Mouse (Mus musculus) gastrocnemius, postnatal 4 days (tissue): ENCODE data around the gene Mtfr1l. TPM values are rescaled to one million over a fixed set of nuclear protein-coding genes. Genes with fewer than 3 reads are reported as not detected.
A peak's percentile ranks its signal among the peaks of the same experiment; 100 is the strongest.
"Not testable (repeated sequence)": the region's sequence is repeated elsewhere in the genome, so short reads cannot be mapped to it uniquely, and the experiment has no call there.

Experiments
- DNase-seq, 2 experiments: peaks; one replicate each; pipeline ENCODE4 v3.0.0; 2021 to 2022; ENCODE audit warnings: low spot score in 2 of 2, mixed read lengths in 2 of 2
- total RNA-seq, 2 experiments: library from RNA; stranded (reverse); gene quantifications; 2 replicates each; pipeline ENCODE4 v1.2.3; 2021

Gene Mtfr1l
- total RNA-seq, 2 experiments from 2014 or later = 99.7 to 104 TPM

DNA sequence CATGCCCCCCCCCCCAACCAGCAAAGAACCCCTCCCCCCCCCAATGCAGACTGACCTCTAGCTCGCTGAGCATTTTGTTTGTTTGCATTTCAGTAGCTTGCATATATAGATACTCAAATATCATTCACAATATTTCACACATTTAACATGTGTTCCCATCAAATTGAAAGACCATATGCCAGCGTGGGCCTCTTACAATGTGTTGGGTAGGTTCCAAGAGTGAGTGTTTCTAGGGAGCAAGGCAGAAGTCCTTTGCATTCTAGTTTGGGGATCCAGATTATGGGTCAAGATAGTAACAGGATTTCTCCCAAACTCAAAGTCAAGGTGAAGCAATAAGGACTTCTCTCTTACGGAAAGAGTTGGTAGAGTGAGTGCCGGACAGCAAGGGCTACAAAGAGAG is 16.6 kb downstream of the Mtfr1l start:
- DNase-seq = no peak

DNA sequence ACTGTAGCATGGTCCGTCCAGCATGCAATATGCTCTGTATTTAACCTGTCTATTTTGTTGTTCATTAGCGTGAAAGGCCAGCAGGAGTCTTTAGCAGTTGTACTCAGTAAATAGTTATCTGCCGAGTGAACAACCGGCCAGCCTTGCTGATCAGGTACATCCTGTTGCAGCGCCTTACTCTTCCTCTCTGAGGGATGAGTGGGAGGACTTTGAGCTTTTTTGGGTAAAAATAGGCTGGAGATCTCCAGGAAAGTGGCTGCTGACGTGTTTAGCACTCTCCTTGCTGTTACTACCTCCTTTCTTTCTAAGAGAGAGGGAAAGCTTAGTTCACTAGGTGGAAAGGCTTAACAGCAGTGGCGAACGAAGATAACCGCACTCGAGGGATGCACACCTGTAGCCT is 17.5 kb downstream of the Mtfr1l start:
- no peak for DNase-seq

DNA sequence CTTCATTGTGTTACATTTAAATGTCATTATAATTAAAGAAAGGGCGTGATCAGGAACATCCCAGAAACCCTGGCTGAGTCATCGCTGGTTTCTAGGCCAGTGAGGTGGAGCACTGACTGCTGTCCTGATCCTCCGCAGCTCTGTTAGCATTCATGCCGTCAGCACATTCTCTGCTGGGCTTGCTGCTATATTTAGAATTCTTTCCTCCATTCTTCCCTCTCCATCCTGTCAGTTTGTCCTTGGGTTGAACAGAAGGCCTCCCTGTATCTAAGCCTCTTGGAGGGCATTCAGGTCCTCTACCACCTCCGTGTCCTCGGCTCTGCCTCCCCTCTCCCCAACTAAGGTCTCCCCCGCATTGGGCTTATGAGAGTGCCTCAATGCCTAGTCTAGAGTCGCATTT is 18.2 kb downstream of the Mtfr1l start:
- no peak for DNase-seq

DNA sequence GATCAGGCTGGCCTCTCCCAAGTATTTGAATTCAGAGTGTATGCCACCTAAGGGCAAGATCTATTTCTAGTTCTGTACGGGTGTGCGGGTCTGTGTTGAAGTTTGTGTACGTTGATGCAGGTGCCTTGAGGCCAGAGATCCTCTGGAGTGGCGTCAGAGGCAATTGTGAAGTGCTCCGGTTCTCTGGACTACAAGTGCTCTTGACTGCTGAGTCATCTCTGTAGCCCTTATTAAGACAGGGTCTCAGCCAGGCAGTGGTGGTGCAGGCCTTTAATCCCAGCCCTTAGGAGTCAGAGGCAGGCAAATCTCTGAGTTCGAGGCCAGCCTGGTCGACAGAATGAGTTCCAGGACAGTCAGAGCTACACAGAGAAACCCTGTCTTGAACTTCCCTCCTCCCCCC is 19.6 kb downstream of the Mtfr1l start:
- no peak for DNase-seq

DNA sequence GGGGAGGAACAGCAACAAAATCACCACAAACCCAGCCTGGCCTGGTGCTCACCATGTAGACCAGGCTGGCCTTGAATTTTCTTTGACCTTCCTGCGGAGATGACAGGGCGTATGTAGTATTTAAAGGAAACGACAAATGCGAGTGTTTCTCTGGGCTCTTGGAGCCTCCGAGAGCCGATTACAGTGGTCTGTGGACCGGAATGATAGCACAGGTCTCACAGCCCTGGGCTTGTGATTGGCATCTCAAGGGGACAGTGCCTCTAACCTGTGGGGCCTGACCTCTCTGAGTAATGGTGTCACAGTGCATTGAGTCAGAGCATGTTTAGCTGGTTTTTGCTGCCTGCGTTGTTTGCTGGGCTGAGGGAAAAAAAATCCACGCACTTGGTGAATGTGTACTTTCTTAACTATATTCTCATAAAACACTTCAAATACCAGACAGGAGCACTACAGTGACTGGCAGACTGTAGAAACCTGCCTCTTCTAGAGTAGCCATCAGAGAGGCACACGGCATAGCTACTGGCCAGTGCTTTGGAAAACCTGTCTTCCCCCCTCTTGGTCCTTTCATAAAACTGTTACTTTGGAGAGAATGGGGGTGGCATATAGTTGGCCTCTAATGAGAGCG is 20.8 kb downstream of the Mtfr1l start:
- no peak for DNase-seq

DNA sequence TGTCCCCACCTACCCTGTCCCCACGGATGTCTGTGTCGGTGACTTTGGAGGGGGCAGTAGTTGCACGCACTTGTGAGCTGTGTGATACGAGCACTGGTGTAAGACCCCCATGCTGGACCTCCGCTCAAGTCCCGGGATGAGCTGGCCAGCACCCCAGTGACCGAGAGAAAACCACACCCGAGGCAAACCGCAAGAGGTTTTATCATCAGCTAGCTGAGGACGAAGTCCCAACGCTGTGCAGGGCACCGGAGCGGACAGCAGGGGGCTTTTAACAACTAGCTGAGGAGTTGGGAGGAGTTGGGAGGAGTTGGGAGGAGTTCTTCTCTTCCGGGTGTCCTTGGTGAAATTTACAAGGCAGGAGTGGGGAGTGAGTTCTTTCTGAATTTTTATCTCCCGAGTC is 22.4 kb downstream of the Mtfr1l start:
- peak; percentile 40 to 81 for DNase-seq

DNA sequence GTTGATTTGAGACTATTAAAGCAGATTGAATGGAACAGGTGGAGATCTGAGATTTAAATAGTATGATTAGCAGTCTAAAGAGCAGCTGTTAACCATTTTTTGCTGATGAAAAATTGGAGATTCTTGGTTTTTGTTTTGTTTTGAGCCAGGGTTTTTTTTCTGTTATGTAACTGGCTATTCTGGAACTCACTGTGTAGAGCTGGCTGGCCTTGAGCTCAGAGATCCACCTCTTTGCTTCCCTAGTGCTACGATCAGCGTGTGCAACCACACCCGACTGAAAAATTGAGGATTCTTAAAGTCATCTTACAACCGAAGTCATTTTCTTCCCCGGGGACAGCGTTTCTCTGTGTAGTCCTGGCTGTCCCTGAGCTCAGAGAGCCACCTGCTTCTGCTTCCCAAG is 23.5 kb downstream of the Mtfr1l start:
- no peak for DNase-seq

DNA sequence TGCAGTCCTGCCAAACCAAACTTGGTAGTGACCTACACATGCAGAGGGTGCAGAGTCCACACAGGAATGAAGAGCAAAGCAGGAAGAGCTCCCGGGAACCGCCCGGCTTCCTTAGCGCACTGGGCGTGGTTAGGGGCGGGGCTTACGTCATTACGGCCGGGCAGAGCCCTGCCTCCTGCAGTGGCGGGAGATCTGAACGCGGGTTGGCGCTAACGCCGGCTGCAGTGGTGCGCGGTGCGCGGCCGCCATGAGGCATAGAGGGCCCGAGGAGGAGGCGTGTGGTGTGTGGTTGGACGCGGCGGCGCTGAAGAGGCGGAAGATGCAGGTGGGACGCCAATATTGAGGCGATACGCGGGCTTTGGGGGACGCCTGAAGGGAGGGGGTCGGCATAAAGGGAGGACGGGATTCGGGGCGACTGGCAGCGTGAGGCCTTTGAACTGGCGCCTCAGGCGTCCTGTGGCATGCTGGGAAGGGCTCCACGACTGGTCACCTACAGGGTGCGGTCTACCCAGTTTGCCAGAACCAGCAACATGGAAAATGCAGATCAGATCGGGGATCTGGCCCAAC is 24.3 kb downstream of the Mtfr1l start, which contains the start of gene Aunip:
Gene Aunip (plus strand): TSS at position 155 of the 567 bp plus-strand sequence.
- peak; percentile 80 to 94 for DNase-seq

DNA sequence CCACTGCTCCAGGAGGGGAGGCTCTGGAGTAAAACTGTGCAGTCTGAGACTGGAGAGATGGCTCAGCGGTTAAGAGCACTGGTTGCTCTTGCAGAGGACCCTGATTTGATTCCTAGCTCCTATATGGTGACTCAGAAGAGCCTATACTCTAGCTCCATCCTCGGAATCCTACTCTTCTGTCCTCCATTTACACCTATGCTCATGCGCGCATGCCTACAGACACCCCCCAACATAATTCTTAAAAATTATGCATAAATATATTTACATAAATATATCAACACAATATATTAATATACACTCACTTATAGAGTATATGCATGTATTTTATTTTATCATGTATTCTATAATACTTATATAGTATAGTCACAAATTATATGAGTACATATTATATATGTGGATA is 24.8 kb downstream of the Mtfr1l start:
- DNase-seq = no peak

DNA sequence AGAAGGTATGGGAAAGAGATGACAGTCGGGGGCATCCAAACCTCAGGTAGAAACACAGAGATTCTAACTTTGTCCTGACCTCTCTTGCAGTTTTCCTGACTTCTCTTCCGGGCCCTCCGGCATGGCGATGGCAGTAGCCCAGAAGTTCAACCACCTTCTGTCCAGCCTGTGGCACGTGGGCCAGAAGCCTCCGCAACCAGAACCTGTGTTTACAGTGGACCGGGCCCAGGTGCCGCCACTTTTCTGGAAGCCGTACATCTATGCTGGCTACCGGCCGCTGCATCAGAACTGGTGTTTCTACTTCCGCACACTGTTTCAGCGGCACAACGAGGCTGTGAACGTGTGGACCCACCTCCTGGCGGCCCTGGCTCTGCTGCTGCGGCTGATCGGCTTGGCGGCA is 28.5 kb downstream of the Mtfr1l start:
- DNase-seq = no peak

DNA sequence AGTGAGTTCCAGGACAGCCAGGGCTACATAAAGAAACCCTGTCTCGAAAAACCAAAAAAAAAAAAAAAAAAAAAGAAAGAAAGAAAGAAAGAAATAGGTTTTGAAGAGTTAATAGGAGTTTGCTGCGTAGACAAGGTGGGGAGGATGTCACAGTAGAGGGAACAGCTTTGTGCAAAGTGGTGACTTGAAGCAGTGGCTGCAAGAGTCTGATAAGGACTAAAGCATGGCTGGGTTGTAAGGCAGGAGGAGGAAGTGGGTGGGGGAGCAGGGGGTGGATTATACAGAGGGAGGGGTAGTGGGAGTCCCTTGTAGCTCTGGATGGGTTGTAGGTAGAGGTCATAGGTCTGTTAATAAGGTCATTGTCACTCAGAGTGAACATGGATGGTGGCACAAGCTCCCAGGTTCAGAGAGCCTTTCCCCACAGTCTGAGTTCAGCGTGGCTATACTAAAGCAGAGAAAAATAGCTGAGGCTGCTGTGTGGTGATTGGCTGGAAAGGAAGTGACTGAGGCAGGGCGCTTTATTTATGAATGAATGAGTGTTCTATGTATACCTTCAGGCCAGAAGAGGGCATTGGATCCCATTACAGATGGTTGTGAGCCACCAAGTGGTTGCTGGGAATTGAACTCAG is 29.1 kb downstream of the Mtfr1l start:
- no peak for DNase-seq

DNA sequence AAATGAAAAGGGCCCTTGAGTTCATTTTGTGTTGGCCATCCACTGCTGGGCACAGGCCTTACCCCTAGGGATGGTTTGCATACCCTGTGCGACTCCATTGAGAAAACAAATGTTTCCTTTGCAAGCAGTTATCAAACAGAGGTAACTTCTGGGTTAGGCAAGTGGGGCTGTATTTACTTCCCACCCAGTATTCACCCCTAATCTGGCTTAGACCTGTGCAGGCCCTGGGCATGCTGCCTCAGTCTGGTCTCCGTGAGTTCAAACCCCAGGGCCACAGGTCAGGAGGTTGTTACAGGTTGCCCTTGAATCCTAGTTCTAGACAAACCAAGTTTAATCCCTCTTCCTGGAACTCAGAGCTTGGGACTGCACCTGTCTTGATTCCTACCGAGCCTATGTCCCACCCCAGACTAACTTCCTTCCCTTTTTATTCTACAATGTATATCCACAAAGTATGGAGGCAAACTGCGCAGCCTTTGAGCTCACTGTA is 29.8 kb downstream of the Mtfr1l start:
- no peak for DNase-seq

DNA sequence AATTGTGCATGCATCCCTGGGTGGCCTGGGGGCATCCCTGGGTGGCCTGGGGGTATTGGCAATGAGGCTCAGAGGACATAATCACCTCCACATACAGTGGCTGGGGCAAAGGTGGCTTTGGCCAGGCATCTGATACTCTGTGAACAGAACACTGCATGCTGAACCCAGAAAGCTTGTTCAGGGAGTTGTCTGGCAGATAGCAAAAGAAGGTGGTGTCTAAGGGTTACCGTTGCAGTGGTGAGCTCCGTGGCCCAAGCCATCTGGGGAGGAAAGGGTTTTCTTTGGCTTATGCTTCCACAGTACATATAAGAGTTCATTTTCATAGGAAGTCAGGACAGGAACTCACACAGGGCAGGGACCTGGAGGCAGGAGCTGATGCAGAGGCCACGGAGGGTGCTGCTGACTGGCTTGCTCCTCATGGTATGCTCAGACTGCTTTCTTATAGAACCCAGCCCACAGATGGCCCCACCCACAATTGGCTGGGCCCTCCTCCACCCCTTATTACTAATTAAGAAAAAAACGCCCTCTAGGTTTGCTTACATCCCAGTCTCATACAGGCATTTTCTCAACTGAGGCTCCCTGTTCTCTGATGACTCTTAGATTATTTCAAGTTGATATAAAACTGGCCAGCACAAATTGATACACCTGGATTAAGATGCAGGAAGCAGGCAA is 31.4 kb downstream of the Mtfr1l start:
- no peak for DNase-seq

DNA sequence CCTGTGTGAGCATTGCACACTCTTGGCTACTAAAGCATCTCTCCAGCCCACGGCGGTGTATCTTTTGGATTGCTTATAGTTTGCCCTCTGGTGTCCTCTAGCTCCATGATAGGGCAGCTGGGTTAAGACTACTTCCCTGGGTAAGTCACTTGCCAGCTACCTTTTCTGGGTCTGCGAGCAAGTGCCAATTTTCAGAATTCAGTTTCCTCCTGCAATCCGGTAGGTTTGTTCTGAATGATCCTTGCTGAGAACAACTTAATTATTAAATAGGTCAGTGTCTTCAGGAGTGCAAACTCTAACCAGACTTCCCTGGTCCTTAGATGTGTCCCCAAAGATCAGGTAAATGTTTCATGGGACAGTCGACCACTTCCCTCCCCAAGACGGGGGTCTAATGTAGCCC is 34.1 kb downstream of the Mtfr1l start:
- DNase-seq = no peak

DNA sequence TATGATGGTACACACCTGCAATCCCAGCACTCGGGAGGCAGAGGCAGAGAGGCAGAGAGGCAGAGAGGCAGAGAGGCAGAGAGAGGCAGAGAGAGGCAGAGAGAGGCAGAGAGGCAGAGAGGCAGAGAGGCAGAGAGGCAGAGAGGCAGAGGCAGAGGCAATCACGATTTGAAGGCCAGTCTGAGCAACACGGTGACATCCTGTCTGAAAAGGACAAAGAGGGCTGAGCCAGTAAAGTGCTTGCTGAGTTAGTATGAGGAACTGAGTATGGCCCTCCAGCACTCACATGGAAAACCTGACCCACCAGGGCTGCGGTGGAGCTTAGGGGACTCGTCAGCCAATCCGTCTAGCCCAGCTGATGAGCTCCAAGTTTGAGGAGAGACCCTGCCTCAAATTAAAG is 36.2 kb downstream of the Mtfr1l start:
- not testable (repeated sequence) for DNase-seq

DNA sequence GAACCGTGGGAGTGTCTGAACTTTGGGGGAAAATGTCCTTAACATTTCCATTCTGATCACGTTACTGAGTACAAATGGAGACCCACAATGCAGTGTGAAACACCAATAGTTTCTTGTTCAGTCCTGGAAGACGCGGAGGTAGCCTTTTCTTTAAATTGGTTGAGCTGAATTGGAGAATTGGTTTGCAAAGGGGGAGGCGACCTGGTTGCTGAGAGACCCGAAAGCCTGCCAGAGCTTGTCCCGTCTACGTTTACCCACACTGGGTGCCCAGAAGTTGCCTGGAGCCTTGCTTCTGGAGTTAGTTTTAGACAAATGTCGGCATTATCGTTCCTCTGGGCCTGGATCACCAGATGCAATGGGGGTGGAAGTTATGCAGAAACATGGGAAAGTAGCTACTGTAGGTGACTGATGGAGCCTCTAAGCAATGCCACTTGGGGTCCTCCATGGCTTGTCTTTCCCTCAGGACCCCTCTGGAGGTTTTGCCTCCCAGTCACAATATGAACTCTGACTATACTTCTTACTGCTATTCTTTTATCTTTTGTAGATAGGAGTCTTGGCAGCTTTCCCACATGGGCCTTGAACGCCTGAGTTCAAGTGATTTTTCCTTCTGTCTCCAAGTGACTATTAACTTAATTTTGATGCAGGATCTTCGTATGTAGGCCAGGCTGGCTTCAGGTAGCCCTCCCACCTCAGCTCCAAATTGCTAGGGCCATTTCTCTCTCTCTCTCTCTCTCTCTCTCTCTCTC is 37.0 kb downstream of the Mtfr1l start:
- DNase-seq = no peak

DNA sequence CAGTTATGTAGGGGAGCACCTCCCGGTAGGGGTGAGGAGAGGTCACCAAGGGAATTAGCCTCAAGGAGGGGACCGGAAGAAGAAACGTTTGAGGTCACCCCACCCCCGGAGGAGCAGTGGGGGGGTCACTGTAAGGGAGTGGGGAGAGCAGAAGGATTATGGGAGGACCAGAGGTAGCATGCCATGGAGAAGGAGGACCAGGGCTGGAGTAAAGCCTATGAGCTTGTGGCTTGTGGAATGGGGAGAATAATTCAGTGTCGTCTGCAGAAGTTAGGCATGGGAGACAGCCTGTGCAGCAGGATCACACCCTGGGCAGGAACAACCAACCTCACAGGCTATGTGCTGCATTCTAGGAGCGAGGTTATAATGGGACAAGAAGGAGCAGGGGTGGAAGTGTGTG is 38.0 kb downstream of the Mtfr1l start:
- DNase-seq = no peak

DNA sequence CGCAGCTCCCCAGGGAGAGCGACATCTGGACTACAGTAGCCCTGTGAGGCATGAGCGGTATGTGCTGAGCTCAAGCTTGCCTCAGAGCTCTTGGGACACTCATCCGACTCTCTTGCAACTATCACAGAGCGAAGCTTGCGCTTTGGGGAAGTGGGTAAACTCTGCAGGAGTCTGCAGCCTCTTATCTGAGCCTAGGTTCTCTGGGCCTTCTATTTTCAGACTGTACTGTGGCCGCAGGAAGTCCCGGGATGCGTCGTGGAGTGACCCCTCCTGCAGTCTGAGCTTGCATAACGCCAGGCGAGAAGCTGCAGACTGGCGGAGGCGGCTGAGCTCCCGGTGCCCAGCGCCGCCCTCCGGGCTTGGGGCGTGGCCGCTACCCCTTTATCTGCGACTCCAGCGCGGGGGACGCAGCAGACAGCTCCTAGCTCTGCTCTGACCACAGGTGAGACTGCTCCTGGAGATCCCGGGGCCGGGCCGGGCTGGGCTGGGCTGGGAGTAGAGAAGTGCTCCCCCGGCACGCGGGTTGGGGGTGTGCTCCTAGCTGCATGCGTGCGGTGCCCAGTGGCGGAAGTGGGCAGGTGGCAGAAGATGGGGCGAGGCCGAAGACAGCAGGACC is 38.5 kb downstream of the Mtfr1l start, which contains the start of gene Paqr7:
Gene Paqr7 (plus strand): TSS at position 103 of the 616 bp plus-strand sequence.
- DNase-seq = peak in 1 of 2 experiments; percentile 65

DNA sequence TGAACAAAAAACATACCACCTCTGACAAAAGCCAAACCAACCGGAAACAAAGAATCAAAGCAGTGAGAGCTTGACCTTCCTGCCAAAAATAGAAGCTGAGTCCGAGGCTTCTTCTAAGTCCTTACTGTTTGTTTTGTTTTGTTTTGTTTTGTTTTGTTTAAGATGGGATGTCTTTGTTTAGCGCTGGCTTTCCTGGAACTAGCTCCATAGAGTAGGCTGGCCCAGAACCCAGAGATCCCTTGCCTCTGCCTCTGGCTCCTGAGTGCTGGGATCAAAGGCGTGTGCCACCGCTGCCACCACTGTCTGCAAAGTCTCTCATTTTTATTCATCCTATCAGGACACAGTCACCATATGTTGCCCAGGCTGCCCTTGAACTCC is 39.7 kb downstream of the Mtfr1l start:
- DNase-seq = no peak

DNA sequence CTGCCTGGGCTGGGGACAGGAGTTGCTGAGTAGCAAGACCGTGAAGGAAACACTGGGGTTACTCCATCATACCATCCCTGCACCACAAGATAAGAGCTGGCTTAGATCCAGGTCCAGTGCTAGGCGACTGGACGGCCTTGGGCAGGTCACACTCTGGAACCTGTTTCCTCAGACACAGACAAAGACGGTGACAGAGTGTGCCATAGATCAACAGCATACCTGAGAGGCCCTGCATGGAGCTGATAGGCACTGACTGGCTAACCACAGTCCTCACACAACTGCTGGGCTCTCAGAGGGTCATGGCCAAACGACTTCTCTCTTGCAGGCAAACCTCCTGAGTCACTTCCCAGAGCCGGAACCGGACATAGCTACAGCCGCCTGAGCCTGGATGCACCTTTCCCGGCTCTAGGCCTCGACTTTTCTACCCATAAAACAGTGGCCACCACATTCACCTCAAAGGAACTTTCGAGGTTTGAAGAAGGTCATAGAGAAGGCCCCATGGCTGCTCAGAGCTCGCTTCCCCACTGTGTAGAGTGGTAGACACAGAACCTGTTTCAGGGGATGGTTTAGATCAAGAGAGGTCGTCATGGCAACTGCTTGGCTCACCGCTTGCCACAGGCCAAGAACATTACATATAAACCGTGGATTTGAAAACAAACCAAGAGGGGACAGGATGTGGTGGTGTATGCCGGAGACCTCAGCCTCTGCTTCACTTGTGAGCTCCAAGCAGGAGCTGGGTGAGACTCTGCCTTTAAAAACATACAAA is 40.2 kb downstream of the Mtfr1l start:
- DNase-seq = no peak
